Mouse (Mus musculus) thymus, adult 2 months (tissue): ENCODE measurements around the gene Snw1.

Experiments used
- CTCF ChIP-seq: fragments of 200-500 bp; IDR thresholded peaks from 2 replicates; pipeline ENCODE4 v1.5.1; 2012; ENCODE audit warnings: mild to moderate bottlenecking, control low read depth, low read length, moderate library complexity, borderline replicate concordance; ENCODE audit not compliant: control insufficient read depth, poor library complexity, insufficient read depth; ENCODE audit errors: extremely low read depth
- POLR2A ChIP-seq: fragments of 200-500 bp; IDR thresholded peaks from 2 replicates; pipeline ENCODE4 v1.6.1; 2012; ENCODE audit warnings: mild to moderate bottlenecking, low read length, control low read depth, moderate library complexity; ENCODE audit not compliant: control insufficient read depth, poor library complexity, insufficient read depth; ENCODE audit errors: extremely low read depth

- TF ChIP-seq CTCF (peak; percentile 66; the same call in 1 of the 2 replicates), POLR2A (no peak)
Measured at GRCm38 (mm10) chr12:87413179-87413790, 58.8 kb downstream of the Snw1 start.
